Mouse (Mus musculus) liver, embryonic 14.5 days (tissue): ENCODE measurements around the gene Ext2.

ENCODE experiments used
- CTCF ChIP-seq: IDR thresholded peaks from 2 replicates; pipeline ENCODE4 v1.5.1; 2016; ENCODE audit warnings: antibody characterized with exemption, low read depth, control low read depth
- EP300 ChIP-seq: IDR thresholded peaks from 2 replicates; pipeline ENCODE4 v1.6.1; 2016; ENCODE audit warnings: antibody characterized with exemption, low read depth

DNA sequence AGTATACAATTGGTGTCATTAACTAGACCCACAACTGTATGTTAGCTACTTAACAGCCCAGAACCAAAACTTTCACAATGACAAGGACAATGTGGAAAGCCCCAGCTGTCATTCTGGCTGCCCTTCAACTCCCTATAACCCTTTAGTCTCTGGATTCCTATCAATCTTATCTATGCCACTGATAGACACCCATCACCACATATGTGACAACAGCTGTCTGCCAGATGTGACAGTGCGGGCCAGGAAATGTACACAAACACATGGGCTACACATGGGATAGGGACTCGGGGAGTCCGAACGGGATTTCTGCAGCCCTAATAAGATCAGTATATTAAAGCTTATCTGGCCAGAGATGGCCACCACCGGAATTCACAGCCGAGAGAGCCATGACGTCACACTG lies 80.7 kb downstream of the Ext2 start:
- TF ChIP-seq CTCF: no peak
- no peak for TF ChIP-seq EP300
